Comparison of ENCODE assay signal across 18 mouse cellular contexts in the genomic region with DNA sequence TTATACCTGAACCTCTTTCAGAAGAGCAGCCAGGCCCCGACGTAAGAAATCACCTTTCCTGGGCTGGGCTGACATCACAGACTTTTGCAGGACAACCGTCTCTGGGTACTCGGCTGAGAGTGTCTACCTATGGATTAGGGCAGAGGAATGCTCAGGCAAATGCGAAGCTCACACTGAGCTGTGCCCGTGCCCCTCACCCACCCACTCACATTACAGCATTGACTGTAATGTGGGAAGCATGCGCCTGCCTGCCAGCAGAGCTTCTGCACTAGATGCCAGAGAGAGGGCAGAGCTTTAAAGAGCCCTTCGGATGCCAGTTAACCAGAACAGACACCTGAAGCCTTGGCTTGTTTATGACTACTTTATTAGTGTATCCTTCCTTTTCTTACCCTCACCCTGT. TPM values are rescaled to one million over a fixed set of nuclear protein-coding genes. Genes with fewer than 3 reads are reported as not detected.
DNase-seq lines count a peak whose midpoint lies in the region; ATAC-seq and TF ChIP-seq lines count a peak whose summit lies in the region.
"Had no signal": no experiment of that assay in that cellular context is flagged by ENCODE, and none has a peak within 500 bp of the region (broad histone marks: within the 10 kb centered on the region; RNA-seq: fewer than 3 reads in every experiment).

No protein-coding gene starts in this region.

- ATAC-seq in forebrain, embryonic 14.5 days, result peak; percentile 52; the same call in 1 of the 2 replicates
- no peak for ATAC-seq in forebrain, embryonic 12.5 days (ENCODE audit: low FRiP score)
- ATAC-seq in midbrain, postnatal 0 days (ENCODE audit: low FRiP score), result peak; percentile 44; the same call in 1 of the 2 replicates
- ATAC-seq in midbrain, embryonic 16.5 days, result no peak
- ATAC-seq: activated CD4-positive, CD25-positive, alpha-beta regulatory T cell, adult 4 months had no signal

- no peak overlapping the region for H3K27ac ChIP-seq in forebrain, embryonic 14.5 days (ENCODE audit: low read depth, low read length)
- H3K27ac ChIP-seq in forebrain, embryonic 12.5 days, result no peak overlapping the region
- no peak overlapping the region for H3K27ac ChIP-seq in midbrain, postnatal 0 days (ENCODE audit: low read depth, low read length)
- no peak overlapping the region for H3K27ac ChIP-seq in midbrain, embryonic 16.5 days (ENCODE audit: low read length)

- no peaks in the 10 kb centered on the region for H3K4me1 ChIP-seq in forebrain, embryonic 14.5 days (ENCODE audit: control insufficient read depth, insufficient read depth, low read length)
- no peaks in the 10 kb centered on the region for H3K4me1 ChIP-seq in forebrain, embryonic 12.5 days
- H3K4me1 ChIP-seq in midbrain, postnatal 0 days (ENCODE audit: insufficient read depth, low read length), result no peaks in the 10 kb centered on the region
- H3K4me1 ChIP-seq in midbrain, embryonic 16.5 days (ENCODE audit: control insufficient read depth, insufficient read depth, low read length), result no peaks in the 10 kb centered on the region

- H3K4me3 ChIP-seq in forebrain, embryonic 14.5 days (ENCODE audit: low read depth, low read length), result no peak overlapping the region
- H3K4me3 ChIP-seq in forebrain, embryonic 12.5 days (replicated peaks), result no peak overlapping the region
- no peak overlapping the region for H3K4me3 ChIP-seq in midbrain, postnatal 0 days (ENCODE audit: low read depth, low read length)
- no peak overlapping the region for H3K4me3 ChIP-seq in midbrain, embryonic 16.5 days (ENCODE audit: low read depth, low read length)

- H3K36me3 ChIP-seq in forebrain, embryonic 14.5 days (ENCODE audit: control insufficient read depth, insufficient read depth, low read length), result no peaks in the 10 kb centered on the region
- no peaks in the 10 kb centered on the region for H3K36me3 ChIP-seq in forebrain, embryonic 12.5 days (replicated peaks)
- no peaks in the 10 kb centered on the region for H3K36me3 ChIP-seq in midbrain, postnatal 0 days (ENCODE audit: insufficient read depth, low read length)
- no peaks in the 10 kb centered on the region for H3K36me3 ChIP-seq in midbrain, embryonic 16.5 days (ENCODE audit: control insufficient read depth, insufficient read depth, low read length)

- no peaks in the 10 kb centered on the region for H3K27me3 ChIP-seq in forebrain, embryonic 14.5 days (replicated peaks; ENCODE audit: control insufficient read depth, insufficient read depth, low read length)
- H3K27me3 ChIP-seq in forebrain, embryonic 12.5 days, result no peaks in the 10 kb centered on the region
- H3K27me3 ChIP-seq in midbrain, postnatal 0 days (ENCODE audit: insufficient read depth, low read length), result no peaks in the 10 kb centered on the region
- no peaks in the 10 kb centered on the region for H3K27me3 ChIP-seq in midbrain, embryonic 16.5 days (ENCODE audit: control insufficient read depth, insufficient read depth, low read depth, low read length)

- WGBS in forebrain, embryonic 14.5 days, result 69% methylated on average over 8 of the region's 8 CpGs
- 77% methylated on average over 8 of the region's 8 CpGs for WGBS in forebrain, embryonic 12.5 days
- 79% methylated on average over 8 of the region's 8 CpGs for WGBS in midbrain, postnatal 0 days
- 73% methylated on average over 8 of the region's 8 CpGs for WGBS in midbrain, embryonic 16.5 days

- no peak for TF ChIP-seq CTCF in midbrain, postnatal 0 days (IDR thresholded peaks at IDR 0.05)

- no peak overlapping the region for H3K4me2 ChIP-seq in forebrain, embryonic 14.5 days (ENCODE audit: low read length)
- H3K4me2 ChIP-seq in forebrain, embryonic 12.5 days, result no peak overlapping the region
- H3K4me2 ChIP-seq in midbrain, postnatal 0 days (ENCODE audit: low read depth, low read length, poor library complexity, severe bottlenecking), result no peak overlapping the region
- H3K4me2 ChIP-seq in midbrain, embryonic 16.5 days (ENCODE audit: low read length), result no peak overlapping the region
- H3K4me2 ChIP-seq: heart, embryonic 11.5 days had no signal

- DNase-seq in forebrain, embryonic 14.5 days (ENCODE audit: low spot score), result peak; percentile 38
- peak; percentile 21 for DNase-seq in midbrain, postnatal 0 days (ENCODE audit: low spot score)
- peak; percentile 10 to 36 for DNase-seq in layer of hippocampus, postnatal 10 days (ENCODE audit: low spot score in 2 of 2)
- DNase-seq in right cerebral cortex, postnatal 36 days (ENCODE audit: low spot score in 2 of 2), result peak; percentile 4 to 7
- DNase-seq in c-Kit-positive CD71-positive TER-119-positive erythroid progenitor cells, embryonic 14.5 days (ENCODE audit: low spot score), result no peak
- DNase-seq in heart, adult 9 months (ENCODE audit: low spot score in 2 of 2), result no peak
- DNase-seq: cerebellum, adult 11 months; cerebellum, postnatal 25 days; gastrocnemius, postnatal 10 days; heart, postnatal 4 days; kidney, adult 9 months; lung, adult 2 months; midbrain, embryonic 14.5 days; thymus, postnatal 36 days had no signal

- no peak overlapping the region for H3K9ac ChIP-seq in forebrain, embryonic 14.5 days (ENCODE audit: low read length)
- H3K9ac ChIP-seq in forebrain, embryonic 12.5 days, result no peak overlapping the region
- no peak overlapping the region for H3K9ac ChIP-seq in midbrain, postnatal 0 days (replicated peaks; ENCODE audit: low read length, poor library complexity, severe bottlenecking)
- no peak overlapping the region for H3K9ac ChIP-seq in midbrain, embryonic 16.5 days (ENCODE audit: low read depth, low read length)

- H3K9me3 ChIP-seq in forebrain, embryonic 14.5 days (replicated peaks; ENCODE audit: control insufficient read depth, low read length), result no peaks in the 10 kb centered on the region
- no peaks in the 10 kb centered on the region for H3K9me3 ChIP-seq in forebrain, embryonic 12.5 days
- H3K9me3 ChIP-seq in midbrain, postnatal 0 days (ENCODE audit: low read length), result no peaks in the 10 kb centered on the region
- no peaks in the 10 kb centered on the region for H3K9me3 ChIP-seq in midbrain, embryonic 16.5 days (replicated peaks; ENCODE audit: control insufficient read depth, low read length, poor library complexity, severe bottlenecking)

RNA-seq across cellular contexts. Expression of a gene that starts 33.8 kb away (rescaled TPM):
- 6.5 and 7.6 TPM in 2 replicates for polyA plus RNA-seq in forebrain, embryonic 14.5 days (2014; fragmentation: Nextera tagmentation; extraction: Ambion mirVana)
- polyA plus RNA-seq in forebrain, embryonic 12.5 days (2016; fragmentation: Nextera tagmentation; extraction: Ambion mirVana), result 27.9 and 35.2 TPM in 2 replicates
- total RNA-seq in midbrain, postnatal 0 days (2014; rRNA removed), result 4.5 and 9.4 TPM in 2 replicates
- polyA plus RNA-seq in midbrain, postnatal 0 days (2015; fragmentation: Nextera tagmentation; extraction: Ambion mirVana), result 4.2 and 4.8 TPM in 2 replicates
- 6.6 and 6.9 TPM in 2 replicates for polyA plus RNA-seq in midbrain, embryonic 16.5 days (2015; fragmentation: Nextera tagmentation; extraction: Ambion mirVana)
- total RNA-seq in layer of hippocampus, postnatal 10 days (2021), result 1 to 10 TPM; 7.4 to 10.0 TPM
- polyA plus RNA-seq: activated CD4-positive, CD25-positive, alpha-beta regulatory T cell, adult 4 months had no signal

Comparison
In these comparisons a context has a peak if more than half of its experiments do, and no peak if none do; other contexts are left out.
1. ATAC-seq: peak in forebrain, embryonic 14.5 days (single experiment) and midbrain, postnatal 0 days (single experiment); none in forebrain, embryonic 12.5 days (single experiment) and midbrain, embryonic 16.5 days (single experiment).
2. DNase-seq: peak in forebrain, embryonic 14.5 days (single experiment), midbrain, postnatal 0 days (single experiment), layer of hippocampus, postnatal 10 days (2 of 2) and right cerebral cortex, postnatal 36 days (2 of 2); none in c-Kit-positive CD71-positive TER-119-positive erythroid progenitor cells, embryonic 14.5 days (single experiment) and heart, adult 9 months (0 of 2).